15 mouse cellular contexts compared by ENCODE assay signal in the genomic region with DNA sequence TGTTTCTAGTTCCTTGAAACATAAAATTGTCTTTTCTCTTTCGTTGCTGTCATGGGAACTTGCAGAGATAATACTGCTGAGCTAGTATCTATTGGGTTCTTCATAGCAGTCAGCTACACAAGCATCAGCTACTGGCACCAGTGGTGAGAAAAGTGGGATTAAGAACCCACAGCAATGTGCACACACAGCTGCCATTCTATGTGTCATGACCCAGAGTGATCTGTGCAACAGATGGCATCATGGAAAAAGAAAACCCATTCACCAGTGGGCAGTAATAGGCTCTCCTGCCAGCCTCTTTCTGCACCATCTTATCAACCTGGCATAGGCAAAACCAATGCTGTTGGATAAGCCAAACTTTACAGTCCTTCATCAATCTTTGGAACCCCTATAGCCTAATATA.
"Had no signal": no experiment of that assay in that cellular context is flagged by ENCODE, and none has a peak within 500 bp of the region (broad histone marks: within the 10 kb centered on the region; RNA-seq: fewer than 3 reads in every experiment).

No protein-coding gene starts in this region.

- DNase-seq: retina, postnatal 1 day; right cerebral cortex, adult 18-20 months; right cerebral cortex, postnatal 14 days; right cerebral cortex, postnatal 25 days; right cerebral cortex, postnatal 4 days; spleen, adult 18-20 months; thymus, adult 18-20 months; thymus, adult 2 months; thymus, postnatal 14 days; thymus, postnatal 25 days; thymus, postnatal 36 days; thymus, postnatal 4 days had no signal

- H3K4me2 ChIP-seq: neural tube, embryonic 13.5 days; neural tube, embryonic 15.5 days; stomach, embryonic 15.5 days had no signal

- H3K36me3 ChIP-seq: neural tube, embryonic 13.5 days; neural tube, embryonic 15.5 days; stomach, embryonic 15.5 days had no signal

- H3K27me3 ChIP-seq: neural tube, embryonic 13.5 days; neural tube, embryonic 15.5 days; stomach, embryonic 15.5 days had no signal

- H3K4me3 ChIP-seq: neural tube, embryonic 13.5 days; neural tube, embryonic 15.5 days; stomach, embryonic 15.5 days had no signal
